Mouse (Mus musculus) inflammation-experienced regulatory T-cells, adult 6 months (primary cell): Measurements from ENCODE around the gene Klhl8. TPM values are rescaled to one million over a fixed set of nuclear protein-coding genes. Genes with fewer than 3 reads are reported as not detected.

Experiments used
- ATAC-seq: one replicate; pipeline ENCODE4 v1.8.0; 2017
- polyA plus RNA-seq, 3 experiments: library from polyadenylated mRNA; unstranded; fragments of 100-300 nt; shearing (Covaris generic); gene quantifications; one replicate each; pipeline ENCODE4 v1.2.1; 2017

Klhl8 gene
- polyA plus RNA-seq, 3 experiments from 2014 or later: 0.19 to 0.75 (median 0.49) TPM

GRCm38 (mm10) chr5:103914335-103915226 lies 3.5 kb upstream of the Klhl8 start:
- no peak for ATAC-seq

GRCm38 (mm10) chr5:103913150-103913549 lies 2.1 kb upstream of the Klhl8 start:
- ATAC-seq: no peak

DNA sequence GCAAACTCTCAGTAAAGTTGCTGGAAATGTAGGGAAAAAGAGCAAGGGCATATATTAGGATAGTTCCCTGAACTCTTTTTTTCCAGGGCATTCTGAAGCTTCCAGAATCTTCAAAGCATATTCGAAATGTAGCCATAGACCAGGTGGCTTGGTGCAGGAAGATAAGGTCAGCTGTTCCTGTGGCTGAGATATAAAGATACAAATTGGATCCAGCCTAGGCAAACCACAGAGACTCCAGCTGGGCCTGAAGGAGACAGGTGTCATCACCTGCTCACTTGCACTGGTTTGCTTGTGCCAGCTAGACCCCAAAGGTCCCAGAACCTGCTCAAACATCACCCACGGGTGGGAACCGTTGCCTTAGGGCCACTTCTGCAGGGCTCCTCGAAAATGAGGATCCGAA lies 496 bp upstream of the Klhl8 start:
- no peak for ATAC-seq

- ATAC-seq: no peak
These were observed 903 bp downstream of the Klhl8 start for GRCm38 (mm10) chr5:103910156-103910555.

- ATAC-seq: no peak
These were observed 1.6 kb downstream of the Klhl8 start for GRCm38 (mm10) chr5:103909466-103909865.

DNA sequence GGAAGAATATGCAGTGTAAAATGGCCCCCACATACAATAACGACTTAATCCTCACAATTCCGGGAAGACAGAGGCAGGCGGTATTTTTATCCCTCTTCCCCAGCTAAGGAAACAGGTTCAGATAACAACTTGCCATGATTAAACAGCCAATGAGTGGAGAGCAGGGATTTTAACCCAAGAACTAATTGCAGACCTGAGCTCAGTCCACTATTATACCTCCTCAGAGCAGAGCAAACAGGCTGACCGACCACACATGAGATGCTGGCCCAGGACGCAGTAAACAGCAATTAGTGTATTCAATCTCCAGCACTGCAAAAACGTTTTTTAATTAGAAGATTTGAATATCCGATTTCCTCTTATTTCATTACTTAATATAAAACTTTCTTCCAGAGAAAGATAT lies 2.2 kb downstream of the Klhl8 start:
- ATAC-seq: no peak

DNA sequence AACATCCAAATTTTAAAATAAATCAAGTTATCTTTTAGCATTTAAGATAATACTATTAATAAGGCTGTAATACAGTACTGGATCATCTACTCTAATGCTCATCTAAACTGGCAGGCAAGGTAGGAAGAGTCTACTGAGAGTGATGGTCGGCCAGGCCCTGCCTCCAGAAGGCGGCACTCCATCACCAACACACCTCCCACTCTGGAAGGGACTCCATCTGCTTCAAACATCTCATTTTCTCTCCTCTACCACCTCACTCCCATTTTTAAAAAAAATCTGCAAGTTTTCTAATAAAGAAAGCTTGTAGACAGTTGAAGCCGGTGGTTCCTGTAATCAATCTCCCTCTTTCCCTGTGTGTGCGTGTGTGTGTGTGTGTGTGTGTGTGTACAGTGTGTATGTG lies 3.2 kb downstream of the Klhl8 start:
- no peak for ATAC-seq

DNA sequence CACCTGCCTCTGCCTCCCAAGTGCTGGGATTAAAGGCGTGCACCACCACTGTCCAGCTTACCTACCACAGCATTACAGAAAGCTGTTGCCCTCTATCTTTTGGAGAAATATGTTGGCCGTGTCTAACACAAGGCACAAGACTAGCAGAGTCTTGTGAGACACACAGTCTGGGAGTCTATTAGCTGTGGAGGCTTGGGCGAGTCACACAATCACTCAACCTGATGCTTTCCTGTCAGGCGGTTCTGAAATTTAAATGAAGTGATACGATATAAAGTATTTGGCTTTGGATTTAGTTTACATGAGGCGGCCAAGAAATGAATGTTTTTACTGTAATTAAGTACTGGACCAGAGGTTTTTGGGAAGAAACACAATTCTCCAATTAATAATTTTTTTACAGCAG lies 4.9 kb downstream of the Klhl8 start:
- ATAC-seq: no peak

- no peak for ATAC-seq
These were observed 12.7 kb downstream of the Klhl8 start for GRCm38 (mm10) chr5:103898310-103898709.

- no peak for ATAC-seq
These were observed 21.3 kb downstream of the Klhl8 start for GRCm38 (mm10) chr5:103889766-103890165.

DNA sequence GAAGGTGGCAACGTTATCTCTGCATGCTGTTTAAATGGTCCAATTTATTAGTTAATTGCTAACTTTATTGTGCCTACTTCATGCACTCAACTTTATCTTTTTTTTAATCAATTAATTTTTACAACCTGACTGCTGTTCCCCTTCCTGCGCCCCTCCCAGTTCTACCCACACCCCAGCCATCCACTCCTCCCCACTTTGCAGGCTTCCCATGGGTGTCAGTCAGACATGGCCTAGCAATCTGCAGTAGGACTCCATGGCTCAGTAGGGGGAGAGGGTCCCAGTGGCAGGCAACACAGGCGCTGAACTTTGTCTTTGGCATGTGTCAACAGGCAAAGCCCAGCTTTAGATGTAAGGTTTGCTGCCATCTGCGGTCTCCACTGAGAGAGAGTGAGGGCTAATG lies 47.3 kb downstream of the Klhl8 start:
- no peak for ATAC-seq

DNA sequence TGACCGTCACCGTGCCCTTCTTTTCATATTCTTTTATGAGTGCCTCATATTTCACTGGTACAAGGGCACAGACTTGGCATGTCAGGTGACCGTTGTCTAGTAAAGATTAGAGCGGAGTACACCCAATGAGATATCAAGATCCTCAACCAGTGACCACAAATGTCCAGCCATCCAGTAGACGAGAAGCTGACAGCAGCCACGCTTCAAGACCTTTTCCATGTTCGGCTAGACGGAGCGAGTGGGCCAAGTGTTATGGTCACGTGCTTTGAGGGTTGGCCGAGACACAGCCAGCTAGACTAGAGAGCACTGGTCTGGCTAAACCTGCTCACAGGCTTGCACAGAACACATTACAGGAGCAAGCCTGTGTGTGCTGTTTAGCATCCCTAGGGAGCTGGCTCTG lies 50.4 kb downstream of the Klhl8 start:
- ATAC-seq: no peak

GRCm38 (mm10) chr5:103857151-103857550 lies 53.9 kb downstream of the Klhl8 start:
- ATAC-seq: no peak

- peak; percentile 55 for ATAC-seq
These were observed 54.6 kb downstream of the Klhl8 start for GRCm38 (mm10) chr5:103856286-103857009.

DNA sequence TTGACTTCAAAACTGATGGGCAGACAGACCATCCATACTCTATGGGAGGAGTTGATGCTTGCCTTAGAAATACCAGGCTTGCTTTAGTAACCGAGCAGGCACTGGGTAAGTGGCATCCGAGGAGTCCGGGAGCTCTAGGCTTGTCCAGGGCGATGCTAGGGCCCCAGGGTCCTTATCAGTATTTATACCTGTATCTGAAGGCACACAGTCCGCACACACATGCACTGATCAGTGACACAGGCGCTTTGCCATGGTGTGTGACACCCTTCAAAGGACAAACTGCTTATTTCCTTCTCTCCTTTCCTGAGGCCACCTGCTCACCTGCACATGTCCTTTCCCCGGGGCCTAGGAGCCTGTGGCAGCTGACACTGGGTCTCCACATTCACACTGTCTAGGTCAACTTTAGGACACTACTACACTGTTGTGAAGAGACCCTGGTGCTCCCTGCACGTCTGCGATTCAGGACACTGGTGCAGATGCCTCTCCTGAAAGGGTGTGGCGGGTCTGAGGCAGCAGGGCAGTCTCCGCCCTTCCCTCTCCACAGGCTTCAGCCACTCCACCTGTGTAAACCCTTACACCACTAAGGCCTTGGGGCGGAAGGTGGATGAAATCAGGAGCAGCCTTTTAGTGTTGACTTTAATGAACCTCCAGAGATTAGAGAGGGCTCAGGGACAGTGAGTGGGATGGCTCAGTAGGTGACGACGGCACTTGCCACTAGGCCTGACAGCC lies 55.4 kb downstream of the Klhl8 start:
- no peak for ATAC-seq

GRCm38 (mm10) chr5:103854807-103855194 lies 56.3 kb downstream of the Klhl8 start:
- no peak for ATAC-seq

DNA sequence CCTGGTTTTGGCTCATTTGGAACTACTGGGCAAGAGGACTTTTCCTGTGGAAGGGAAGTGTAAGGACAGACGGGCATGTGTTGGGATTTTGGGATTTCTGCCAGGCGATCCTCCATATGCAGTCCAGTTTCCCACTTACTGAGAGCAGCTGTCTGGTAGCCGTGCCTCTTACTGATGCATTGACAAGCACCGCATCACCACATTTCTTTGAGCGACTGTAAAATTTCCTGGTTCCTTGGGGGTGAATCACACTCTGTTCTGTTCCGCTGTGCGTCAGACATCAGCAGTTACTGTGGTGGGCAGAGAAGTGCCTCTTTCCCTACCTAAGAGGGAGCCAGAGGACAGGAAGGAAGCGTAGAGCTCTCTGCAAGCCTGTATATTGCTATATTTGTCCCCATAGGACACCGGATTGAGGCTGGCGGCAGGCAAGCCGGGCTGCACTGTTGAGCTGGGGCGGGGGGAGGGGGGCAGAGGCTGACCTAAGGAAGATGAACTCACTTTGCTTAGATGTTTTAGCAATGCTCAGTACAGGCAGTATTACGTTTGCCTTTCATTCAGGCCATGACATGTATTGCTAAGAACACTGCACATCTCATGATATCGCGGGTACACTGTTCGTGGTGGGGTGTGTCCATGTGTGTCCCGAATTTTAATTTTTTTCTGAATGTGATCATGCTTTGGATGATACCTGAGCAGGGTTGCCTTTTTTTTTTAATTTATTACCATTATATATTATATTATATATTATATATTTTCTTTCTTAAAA lies 56.8 kb downstream of the Klhl8 start:
- no peak for ATAC-seq

GRCm38 (mm10) chr5:103852756-103853549 lies 58.1 kb downstream of the Klhl8 start:
- ATAC-seq: peak; percentile 56

- no peak for ATAC-seq
These were observed 62.5 kb downstream of the Klhl8 start for GRCm38 (mm10) chr5:103848546-103848945.

DNA sequence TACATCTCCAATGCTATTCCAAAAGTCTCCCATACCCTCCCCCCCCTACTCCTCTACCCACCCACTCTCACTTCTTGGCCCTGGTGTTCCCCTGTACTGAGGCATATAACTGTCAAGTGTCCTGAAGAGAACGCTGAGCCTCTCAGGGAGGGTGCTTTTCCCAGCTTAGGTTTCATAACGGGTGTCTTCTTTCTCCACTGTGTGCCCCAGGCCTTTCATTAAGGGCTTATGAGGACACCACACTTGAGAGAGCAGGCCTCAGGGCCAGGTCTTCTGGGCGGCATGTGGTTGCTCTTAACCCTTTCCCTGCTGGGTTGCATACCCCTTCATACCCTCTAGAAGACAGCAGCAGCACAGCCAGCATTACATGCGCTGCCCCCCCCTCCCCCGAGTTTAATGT lies 64.5 kb downstream of the Klhl8 start:
- no peak for ATAC-seq

- ATAC-seq: no peak
These were observed 64.9 kb downstream of the Klhl8 start for GRCm38 (mm10) chr5:103846154-103846551.
